ENCODE assay signal across 7 mouse cellular contexts in genomic region chr14:19705649-19706048, GRCm38 (mm10). TPM values are rescaled to one million over a fixed set of nuclear protein-coding genes. Genes with fewer than 3 reads are reported as not detected.
DNase-seq lines count a peak whose midpoint lies in the region; ATAC-seq and TF ChIP-seq lines count a peak whose summit lies in the region.

No protein-coding gene starts in this region.

- no peak overlapping the region for H3K4me3 ChIP-seq in embryonic facial prominence, embryonic 12.5 days
- H3K4me3 ChIP-seq in limb, embryonic 14.5 days (replicated peaks; ENCODE audit: low read length): no peak overlapping the region

- no peak overlapping the region for H3K9ac ChIP-seq in embryonic facial prominence, embryonic 12.5 days
- H3K9ac ChIP-seq in limb, embryonic 14.5 days (ENCODE audit: low read depth, low read length, severe bottlenecking): no peak overlapping the region

- ATAC-seq in embryonic facial prominence, embryonic 12.5 days (ENCODE audit: insufficient number of reproducible peaks, insufficient read depth, low FRiP score, low TSS enrichment): no peak
- ATAC-seq in limb, embryonic 14.5 days (ENCODE audit: low FRiP score, low read depth): peak; percentile 64; the same call in 1 of the 2 replicates
- peak; percentile 60; the same call in 1 of the 2 replicates for ATAC-seq in monocyte, adult 5-6 weeks (replicated peaks; ENCODE audit: insufficient number of reproducible peaks, low FRiP score, low TSS enrichment, poor library complexity, severe bottlenecking)

- 12% methylated on average over 16 of the region's 16 CpGs for WGBS in embryonic facial prominence, embryonic 12.5 days
- 9% methylated on average over 16 of the region's 16 CpGs for WGBS in limb, embryonic 14.5 days

- TF ChIP-seq POLR2A in limb, embryonic 14.5 days (IDR thresholded peaks at IDR 0.05; ENCODE audit: borderline replicate concordance, extremely low read depth, insufficient read depth, insufficient read length): no peak

- H3K4me1 ChIP-seq in embryonic facial prominence, embryonic 12.5 days: peaks cover 14% of the 10 kb centered on the region
- H3K4me1 ChIP-seq in limb, embryonic 14.5 days (ENCODE audit: control insufficient read depth, insufficient read depth, low read length): peaks cover 17% of the 10 kb centered on the region

- no peaks in the 10 kb centered on the region for H3K27me3 ChIP-seq in embryonic facial prominence, embryonic 12.5 days
- H3K27me3 ChIP-seq in limb, embryonic 14.5 days (ENCODE audit: control insufficient read depth, insufficient read depth, low read length): no peaks in the 10 kb centered on the region

- no peaks in the 10 kb centered on the region for H3K36me3 ChIP-seq in embryonic facial prominence, embryonic 12.5 days
- H3K36me3 ChIP-seq in limb, embryonic 14.5 days (ENCODE audit: control insufficient read depth, insufficient read depth, low read length): no peaks in the 10 kb centered on the region

- DNase-seq in adrenal gland, adult 2 months: peak; percentile 71
- peak; percentile 50 to 71 for DNase-seq in heart, adult 9 months (ENCODE audit: low spot score in 2 of 2)
- DNase-seq in kidney, adult 9 months: peak; percentile 73
- peak; percentile 58 for DNase-seq in limb, embryonic 14.5 days (ENCODE audit: low spot score)
- DNase-seq in spleen, postnatal 14 days (ENCODE audit: low spot score in 2 of 2): peak; percentile 19 to 50

- no peak overlapping the region for H3K27ac ChIP-seq in embryonic facial prominence, embryonic 12.5 days
- H3K27ac ChIP-seq in limb, embryonic 14.5 days (replicated peaks; ENCODE audit: low read depth, low read length): no peak overlapping the region

- H3K9me3 ChIP-seq in embryonic facial prominence, embryonic 12.5 days: no peaks in the 10 kb centered on the region
- no peaks in the 10 kb centered on the region for H3K9me3 ChIP-seq in limb, embryonic 14.5 days (ENCODE audit: control insufficient read depth, low read length)

- peak overlapping the region; percentile 28; the same call in 1 of the 2 replicates for H3K4me2 ChIP-seq in embryonic facial prominence, embryonic 12.5 days (replicated peaks)
- H3K4me2 ChIP-seq in limb, embryonic 14.5 days (replicated peaks; ENCODE audit: low read depth, low read length, severe bottlenecking): peak overlapping the region; percentile 22; the same call in 1 of the 2 replicates

RNA-seq across cellular contexts. Expression of gene Nid2, which starts 45.4 kb away (rescaled TPM):
- total RNA-seq in adrenal gland, adult 2 months (2021): 10 to 100 TPM; 10.8 to 14.9 TPM
- polyA plus RNA-seq in adrenal gland, adult 2 months (2012; rRNA removed): 13.4 and 16.6 TPM in 2 replicates
- polyA plus RNA-seq in embryonic facial prominence, embryonic 12.5 days (2016; fragmentation: Nextera tagmentation; extraction: Ambion mirVana): 85.7 and 87.2 TPM in 2 replicates
- polyA plus RNA-seq in limb, embryonic 14.5 days (2012; rRNA removed): 87.3 and 105 TPM in 2 replicates
- 107 and 112 TPM in 2 replicates for polyA plus RNA-seq in limb, embryonic 14.5 days (2014; fragmentation: Nextera tagmentation; extraction: Ambion mirVana)
- total RNA-seq in monocyte, adult 5-6 weeks (2017): 0.95 to 5.1 TPM (median 3.5 TPM) in 3 replicates
